Mouse (Mus musculus) stomach, postnatal 0 days (tissue): ENCODE results near the gene Ppt2.
A peak's percentile ranks its signal among the peaks of the same experiment; 100 is the strongest.

Experiments used
- CTCF ChIP-seq: IDR thresholded peaks from 2 replicates; pipeline ENCODE4 v1.5.1; 2016; ENCODE audit warnings: antibody characterized with exemption, low read depth, mild to moderate bottlenecking, moderate library complexity
- EP300 ChIP-seq: optimal IDR thresholded peaks from 2 replicates; pipeline ENCODE3; 2016; ENCODE audit warnings: antibody characterized with exemption

GRCm38 (mm10) chr17:34605609-34606008 is 22.7 kb downstream of the Ppt2 start:
- no peak for TF ChIP-seq CTCF
- TF ChIP-seq EP300: peak; percentile 4
